22 mouse cellular contexts compared by ENCODE assay signal in genomic region chr9:95959732-95960428, GRCm38 (mm10). TPM values are rescaled to one million over a fixed set of nuclear protein-coding genes. Genes with fewer than 3 reads are reported as not detected.
DNase-seq lines count a peak whose midpoint lies in the region; ATAC-seq and TF ChIP-seq lines count a peak whose summit lies in the region.
"Had no signal": no experiment of that assay in that cellular context is flagged by ENCODE, and none has a peak within 500 bp of the region (broad histone marks: within the 10 kb centered on the region; RNA-seq: fewer than 3 reads in every experiment).

No protein-coding gene starts in this region.

- TF ChIP-seq CTCF in G1E (IDR thresholded peaks at IDR 0.05; ENCODE audit: low read depth, low read length) = no peak

- DNase-seq in G1E (ENCODE audit: low spot score) = peak; percentile 4
- DNase-seq in induced T-regulatory cell, adult 2 months (ENCODE audit: low read depth) = peak; percentile 8
- DNase-seq in thymus, postnatal 25 days = peak; percentile 37
- DNase-seq in left cerebral cortex, postnatal 14 days (ENCODE audit: low spot score in 2 of 2) = no peak
- no peak for DNase-seq in hindbrain, embryonic 11.5 days (ENCODE audit: low spot score)
- DNase-seq: adrenal gland, postnatal 36 days; cerebellum, adult 11-12 months; cerebellum, postnatal 14 days; embryo, embryonic 11 days; forebrain, postnatal 0 days; heart, postnatal 4 days; kidney, adult 2 months; kidney, postnatal 14 days; layer of hippocampus, postnatal 36 days; lung, postnatal 10 days; right cerebral cortex, postnatal 14 days had no signal

- peaks cover 51% of the 10 kb centered on the region for H3K36me3 ChIP-seq in G1E (replicated peaks)
- H3K36me3 ChIP-seq in hindbrain, embryonic 11.5 days (ENCODE audit: control insufficient read depth, insufficient read depth, low read length) = no peaks in the 10 kb centered on the region

- 98% methylated on average over 3 of the region's 3 CpGs for WGBS in hindbrain, embryonic 11.5 days

- H3K9me3 ChIP-seq in G1E (replicated peaks) = no peaks in the 10 kb centered on the region
- H3K9me3 ChIP-seq in hindbrain, embryonic 11.5 days (ENCODE audit: control insufficient read depth, low read length) = no peaks in the 10 kb centered on the region
- H3K9me3 ChIP-seq: heart, embryonic 13.5 days; neural tube, embryonic 13.5 days had no signal

- no peak overlapping the region for H3K4me2 ChIP-seq in hindbrain, embryonic 11.5 days (replicated peaks; ENCODE audit: low read depth, low read length)
- H3K4me2 ChIP-seq: heart, embryonic 13.5 days; neural tube, embryonic 13.5 days had no signal

- peaks cover 43% of the 10 kb centered on the region for H3K4me1 ChIP-seq in G1E (ENCODE audit: insufficient read depth, low read depth, low read length)
- H3K4me1 ChIP-seq in hindbrain, embryonic 11.5 days (replicated peaks; ENCODE audit: control insufficient read depth, insufficient read depth, low read length) = no peaks in the 10 kb centered on the region

- ATAC-seq in G1E (ENCODE audit: extremely low read depth, insufficient number of reproducible peaks, low FRiP score, poor library complexity, severe bottlenecking) = no peak
- peak; percentile 51 for ATAC-seq in megakaryocyte-erythroid progenitor cell, adult 5-6 weeks (replicated peaks; ENCODE audit: low FRiP score, low TSS enrichment, poor library complexity, severe bottlenecking)
- ATAC-seq in hindbrain, embryonic 11.5 days (ENCODE audit: low FRiP score) = no peak
- ATAC-seq in granulocyte monocyte progenitor cell, adult 5-6 weeks (replicated peaks; ENCODE audit: poor library complexity, severe bottlenecking) = no peak
- ATAC-seq: forebrain, postnatal 0 days; hindbrain, embryonic 16.5 days had no signal

- H3K27me3 ChIP-seq in G1E (ENCODE audit: insufficient read depth, low read length) = no peaks in the 10 kb centered on the region
- no peaks in the 10 kb centered on the region for H3K27me3 ChIP-seq in hindbrain, embryonic 11.5 days (ENCODE audit: control insufficient read depth, insufficient read depth, low read length)
- H3K27me3 ChIP-seq: heart, embryonic 13.5 days; neural tube, embryonic 13.5 days had no signal

- H3K9ac ChIP-seq in hindbrain, embryonic 11.5 days (ENCODE audit: low read depth, low read length) = no peak overlapping the region
- H3K9ac ChIP-seq: forebrain, postnatal 0 days; heart, embryonic 13.5 days; neural tube, embryonic 13.5 days had no signal

- H3K4me3 ChIP-seq in G1E (ENCODE audit: low read depth, low read length) = no peak overlapping the region; the same call in 1 of the 2 replicates
- H3K4me3 ChIP-seq in hindbrain, embryonic 11.5 days (ENCODE audit: low read depth, low read length) = no peak overlapping the region
- H3K4me3 ChIP-seq: heart, embryonic 13.5 days; layer of hippocampus, adult 2 months; neural tube, embryonic 13.5 days had no signal

- intact Hi-C loops in left cerebral cortex, postnatal 14 days (cut with DNase I) = no loop called here

- H3K27ac ChIP-seq in hindbrain, embryonic 11.5 days (ENCODE audit: low read depth, low read length) = no peak overlapping the region
- H3K27ac ChIP-seq: heart, embryonic 13.5 days; layer of hippocampus, adult 2 months; neural tube, embryonic 13.5 days had no signal

RNA-seq across cellular contexts. Expression of gene Xrn1, which starts 5.3 kb away (rescaled TPM):
- total RNA-seq in G1E (2014; fragmentation: Nextera tagmentation) = 57.9 and 64.9 TPM in 2 replicates
- total RNA-seq in G1E (2017) = 22.1 and 32.0 TPM in 2 replicates
- polyA plus RNA-seq in G1E (2012) = 3.1 and 4.3 TPM in 2 replicates
- 39.2 and 46.4 TPM in 2 replicates for total RNA-seq in megakaryocyte-erythroid progenitor cell, adult 5-6 weeks (2014; fragmentation: Nextera tagmentation)
- total RNA-seq in megakaryocyte-erythroid progenitor cell, adult 5-6 weeks (2017) = 22.8 and 33.1 TPM in 2 replicates
- 10 to 100 TPM; 23.5 to 24.0 TPM for total RNA-seq in left cerebral cortex, postnatal 14 days (2021)
- 15.5 and 35.8 TPM in 2 replicates for polyA plus RNA-seq in hindbrain, embryonic 11.5 days (2014; fragmentation: Nextera tagmentation; extraction: Ambion mirVana)
- total RNA-seq in granulocyte monocyte progenitor cell, adult 5-6 weeks (2014; fragmentation: Nextera tagmentation) = 29.8 and 41.5 TPM in 2 replicates
- 19.4 and 22.7 TPM in 2 replicates for total RNA-seq in granulocyte monocyte progenitor cell, adult 5-6 weeks (2017)

Comparison
In these comparisons a context has a peak if more than half of its experiments do, and no peak if none do; other contexts are left out.
1. DNase-seq: peak in G1E (single experiment), induced T-regulatory cell, adult 2 months (single experiment) and thymus, postnatal 25 days (single experiment); none in left cerebral cortex, postnatal 14 days (0 of 2) and hindbrain, embryonic 11.5 days (single experiment).